Mouse (Mus musculus) T-cell, adult 66 days (primary cell): Measurements from ENCODE around the gene Olfr56. TPM values are rescaled to one million over a fixed set of nuclear protein-coding genes. Genes with fewer than 3 reads are reported as not detected.

ENCODE experiments used
- total RNA-seq, 2 experiments: library from RNA; stranded (reverse); gene quantifications; 3 replicates in 1 of 2; 4 replicates in 1 of 2; pipeline ENCODE4 v1.2.4; 2023

Gene Olfr56
- total RNA-seq = 1 to 10 TPM; 1.5 to 2.0 TPM

DNA sequence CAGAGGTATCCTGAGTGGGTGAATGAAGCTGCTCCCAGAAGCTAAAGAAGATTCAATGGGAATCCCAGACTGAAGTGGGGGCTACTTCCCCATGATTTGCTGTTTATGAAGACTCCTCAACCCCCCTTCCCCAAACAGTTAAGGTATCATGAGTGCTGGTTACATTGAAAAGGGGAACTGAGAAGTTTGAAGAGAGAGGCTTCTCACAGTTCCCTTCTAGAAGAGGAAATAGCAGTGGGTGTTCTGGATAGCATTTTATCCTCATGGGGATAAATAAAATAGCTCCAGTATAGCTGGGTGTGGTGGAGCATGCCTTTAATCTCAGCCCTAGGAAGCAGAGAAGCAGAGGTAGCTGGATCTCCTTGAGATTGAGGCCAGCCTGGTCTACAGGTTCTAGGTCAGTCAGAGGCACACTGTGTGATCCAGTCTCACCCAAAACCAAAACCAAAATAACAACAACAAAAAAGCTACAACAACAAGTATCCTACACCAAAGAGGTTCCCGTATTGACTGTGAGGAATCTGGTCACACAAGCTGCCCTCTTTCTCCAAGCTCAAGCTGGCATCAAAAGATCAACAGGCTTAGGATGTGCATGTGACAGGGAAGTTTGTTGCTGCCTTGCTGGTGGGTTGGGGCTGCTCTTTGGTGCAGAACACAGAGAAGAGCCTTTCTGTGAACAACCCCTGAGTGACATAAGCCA lies at the start of gene Olfr56:
Olfr56 (plus strand) TSS at position 650 of the 700 bp plus-strand sequence.

DNA sequence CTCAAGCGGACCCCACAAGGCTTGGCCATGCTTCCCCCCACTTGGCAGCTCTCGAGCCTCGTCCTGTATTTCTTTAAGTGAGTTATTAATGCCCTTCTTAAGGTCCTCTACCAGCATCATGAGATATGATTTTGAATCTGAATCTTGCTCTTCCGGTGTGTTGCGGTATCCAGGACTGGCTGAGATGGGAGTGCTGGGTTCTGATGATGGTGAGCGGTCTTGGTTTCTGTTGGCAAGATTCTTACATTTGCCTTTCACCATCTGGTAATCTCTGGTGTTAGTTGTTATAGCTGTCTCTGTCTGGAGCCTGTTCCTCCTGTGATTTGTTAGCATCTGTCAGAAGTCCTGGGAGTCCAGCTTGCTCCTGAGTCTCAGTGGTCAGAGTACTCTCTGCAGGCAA lies 32.6 kb upstream of the Olfr56 start, which contains the start of gene Psme2b:
Psme2b (minus strand) TSS at position 101 of the 400 bp plus-strand sequence.

DNA sequence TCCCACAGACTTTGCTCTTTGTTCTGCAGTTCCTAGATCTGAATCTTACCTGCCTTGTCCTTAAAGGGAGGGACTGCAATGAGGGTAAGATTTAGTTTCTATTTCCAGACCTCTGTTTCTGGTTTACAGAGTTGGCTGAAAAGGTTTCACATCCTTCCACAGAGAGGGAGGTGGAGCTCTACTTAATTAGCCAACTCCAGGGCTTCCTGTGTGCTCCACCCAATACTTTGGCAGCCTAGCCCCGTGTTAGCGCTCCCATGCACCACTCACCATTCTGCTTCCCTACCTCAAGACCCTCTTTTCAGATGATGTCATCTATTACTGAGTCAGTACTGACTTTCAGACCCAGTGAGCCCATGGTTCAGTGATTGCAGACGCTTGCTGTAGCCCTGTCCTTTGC lies 562 bp downstream of the Olfr56 start, which contains the start of gene 9930111J21Rik1:
9930111J21Rik1 (minus strand) TSS at position 148 of the 400 bp plus-strand sequence.

DNA sequence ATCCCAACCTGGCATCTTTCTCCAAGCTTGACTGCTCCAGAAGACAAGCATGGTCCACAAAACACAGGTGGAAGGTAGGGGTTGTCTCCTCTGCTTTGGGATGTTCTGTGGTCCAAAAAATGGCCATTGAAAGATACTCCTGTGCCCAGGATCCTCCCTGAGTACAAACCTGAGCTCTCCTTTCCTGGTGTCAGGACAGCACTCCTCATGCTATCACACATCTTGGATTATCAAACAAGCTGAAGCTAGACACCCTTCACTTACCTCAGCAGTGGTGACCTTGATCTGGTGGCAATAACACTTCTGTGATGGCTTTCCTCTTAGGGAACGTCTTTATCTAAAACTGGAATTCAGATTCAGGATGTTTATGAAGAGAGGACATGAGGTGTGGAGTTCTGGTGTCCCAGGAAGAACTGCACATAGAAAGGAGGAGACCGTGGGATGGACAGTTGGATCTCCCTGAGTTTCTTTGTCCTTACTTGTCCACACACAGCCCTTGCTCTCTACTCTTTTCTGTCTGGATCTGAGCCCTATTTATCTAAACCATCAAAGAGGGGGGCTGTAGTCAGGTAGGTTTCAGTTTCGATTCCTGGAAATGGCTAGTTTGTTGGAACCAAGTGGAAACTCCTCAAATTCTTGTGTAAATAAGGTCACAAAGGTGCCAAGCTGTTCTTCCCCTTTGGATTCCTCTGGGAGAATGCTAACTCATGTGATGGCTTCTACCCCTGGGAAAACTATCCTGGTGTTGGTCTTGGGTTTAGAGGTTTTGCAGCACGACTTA lies 13.2 kb downstream of the Olfr56 start, which contains the start of gene Gm12185:
Gm12185 (minus strand) TSS at position 487 of the 781 bp plus-strand sequence.

DNA sequence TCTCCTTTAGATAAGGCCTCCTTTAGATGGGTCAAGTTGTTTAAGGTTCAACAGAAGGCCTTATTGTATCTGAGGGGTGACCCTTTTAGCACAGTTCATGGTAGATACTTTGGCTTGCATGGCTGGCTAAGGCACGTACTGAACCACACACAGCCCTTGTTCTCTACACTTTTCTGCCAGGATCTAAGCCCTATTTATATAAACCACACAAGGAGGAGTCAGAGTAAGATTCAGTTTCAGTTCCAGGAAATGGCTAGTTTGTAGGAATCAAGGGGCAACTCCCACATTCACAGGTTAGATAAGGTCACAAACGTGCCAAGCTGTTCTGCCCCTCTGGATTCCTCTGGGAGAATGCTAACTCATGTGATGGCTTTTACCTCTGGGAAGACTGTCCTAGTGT lies 15.3 kb downstream of the Olfr56 start, which contains the start of gene Tgtp1:
Tgtp1 (minus strand) TSS at position 155 of the 400 bp plus-strand sequence.

DNA sequence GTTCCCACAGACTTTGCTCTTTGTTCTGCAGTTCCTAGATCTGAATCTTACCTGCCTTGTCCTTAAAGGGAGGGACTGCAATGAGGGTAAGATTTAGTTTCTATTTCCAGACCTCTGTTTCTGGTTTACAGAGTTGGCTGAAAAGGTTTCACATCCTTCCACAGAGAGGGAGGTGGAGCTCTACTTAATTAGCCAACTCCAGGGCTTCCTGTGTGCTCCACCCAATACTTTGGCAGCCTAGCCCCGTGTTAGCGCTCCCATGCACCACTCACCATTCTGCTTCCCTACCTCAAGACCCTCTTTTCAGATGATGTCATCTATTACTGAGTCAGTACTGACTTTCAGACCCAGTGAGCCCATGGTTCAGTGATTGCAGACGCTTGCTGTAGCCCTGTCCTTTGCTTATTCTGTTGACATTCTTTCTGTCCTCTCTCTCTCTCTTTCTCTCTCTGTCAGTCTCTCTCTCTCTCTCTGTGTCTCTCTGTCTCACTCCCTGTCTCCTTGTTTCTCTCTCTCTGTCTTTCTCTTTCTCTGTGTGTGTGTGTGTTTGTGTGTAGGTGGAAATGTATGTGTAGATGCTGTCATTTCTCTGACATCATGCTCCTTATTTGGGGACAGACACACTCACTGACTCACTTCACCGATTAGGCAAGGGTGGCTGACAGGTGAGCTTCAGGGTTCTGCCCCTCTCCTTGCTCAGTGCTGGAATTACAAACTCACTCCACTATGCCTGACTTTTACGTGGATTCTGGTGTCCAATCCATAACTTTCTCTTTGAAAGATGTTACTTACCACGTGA lies 72.6 kb downstream of the Olfr56 start, which contains the start of gene 9930111J21Rik2:
9930111J21Rik2 (minus strand) TSS at position 150 of the 799 bp plus-strand sequence.

DNA sequence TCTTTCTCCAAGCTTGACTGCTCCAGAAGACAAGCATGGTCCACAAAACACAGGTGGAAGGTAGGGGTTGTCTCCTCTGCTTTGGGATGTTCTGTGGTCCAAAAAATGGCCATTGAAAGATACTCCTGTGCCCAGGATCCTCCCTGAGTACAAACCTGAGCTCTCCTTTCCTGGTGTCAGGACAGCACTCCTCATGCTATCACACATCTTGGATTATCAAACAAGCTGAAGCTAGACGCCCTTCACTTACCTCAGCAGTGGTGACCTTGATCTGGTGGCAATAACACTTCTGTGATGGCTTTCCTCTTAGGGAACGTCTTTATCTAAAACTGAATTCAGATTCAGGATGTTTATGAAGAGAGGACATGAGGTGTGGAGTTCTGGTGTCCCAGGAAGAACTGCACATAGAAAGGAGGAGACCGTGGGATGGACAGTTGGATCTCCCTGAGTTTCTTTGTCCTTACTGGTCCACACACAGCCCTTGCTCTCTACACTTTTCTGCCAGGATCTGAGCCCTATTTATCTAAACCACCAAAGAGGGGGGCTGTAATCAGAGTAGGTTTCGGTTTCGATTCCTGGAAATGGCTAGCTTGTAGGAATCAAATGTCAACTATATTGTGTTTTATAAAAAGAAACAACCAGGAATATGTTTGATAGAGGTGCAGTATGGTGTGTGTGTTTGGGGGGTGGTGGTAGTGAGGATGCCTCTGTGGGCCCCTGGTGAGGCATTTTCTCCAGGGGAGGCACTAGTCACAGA lies 85.2 kb downstream of the Olfr56 start, which contains the start of gene Tgtp2:
Tgtp2 (minus strand) TSS at position 494 of the 757 bp plus-strand sequence.

DNA sequence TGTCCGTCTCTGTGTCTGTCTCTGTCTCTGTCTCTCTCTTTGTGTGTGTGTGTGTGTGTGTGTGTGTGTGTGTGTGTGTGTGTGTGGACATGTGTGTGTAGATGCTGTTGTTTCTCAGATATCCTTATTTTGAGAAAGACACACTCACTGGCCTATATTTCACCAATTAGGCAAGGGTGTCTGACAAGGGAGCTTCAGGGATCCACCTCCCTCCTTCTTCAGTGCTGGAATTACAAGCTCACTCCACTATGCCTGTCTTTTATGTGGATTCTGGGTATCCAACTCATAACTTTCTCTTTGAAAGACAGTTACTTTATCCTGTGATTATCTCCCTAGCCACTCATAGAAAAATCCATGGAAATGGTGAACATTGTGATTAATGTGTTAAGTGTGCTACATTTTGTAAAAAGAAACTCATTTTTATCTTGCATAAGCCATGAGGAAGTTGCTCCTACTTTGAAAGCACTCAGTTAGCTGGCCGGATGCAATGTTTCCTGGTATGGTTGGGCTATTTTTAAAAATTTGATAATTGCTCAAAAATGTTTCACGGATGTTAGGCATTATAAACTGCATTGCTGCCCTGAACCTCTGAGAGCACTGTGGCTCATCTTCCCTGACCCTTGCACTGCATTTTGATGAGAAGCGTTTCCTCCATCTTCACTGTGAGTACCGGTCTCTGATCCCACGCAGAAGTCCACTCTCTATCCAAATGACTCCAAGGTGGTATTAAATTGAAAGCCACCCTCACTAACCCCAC lies 97.5 kb downstream of the Olfr56 start, which contains the start of gene Ifi47:
Ifi47 (plus strand) TSS at position 587 of the 757 bp plus-strand sequence.

DNA sequence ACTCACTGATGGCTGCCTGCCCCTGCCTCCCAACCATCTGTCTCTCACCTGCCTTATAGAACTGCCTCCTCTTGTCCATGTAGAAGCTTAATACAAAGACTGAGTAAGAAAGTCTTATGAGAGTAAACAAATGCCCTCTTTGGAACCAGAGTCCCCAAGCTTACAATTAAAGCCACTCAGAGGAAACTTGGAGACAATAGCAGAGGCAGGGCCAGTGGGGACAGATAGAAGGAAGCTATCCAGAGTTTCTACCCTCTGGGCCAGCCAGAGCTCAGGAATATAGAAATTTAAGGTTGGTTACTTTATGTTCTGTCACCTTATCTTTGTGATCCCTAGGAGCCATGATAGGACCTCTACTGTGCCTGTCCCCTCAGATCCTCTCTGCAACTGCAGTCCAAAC lies 136.1 kb downstream of the Olfr56 start, which contains the start of gene Olfr1396:
Olfr1396 (minus strand) TSS at position 101 of the 400 bp plus-strand sequence.

DNA sequence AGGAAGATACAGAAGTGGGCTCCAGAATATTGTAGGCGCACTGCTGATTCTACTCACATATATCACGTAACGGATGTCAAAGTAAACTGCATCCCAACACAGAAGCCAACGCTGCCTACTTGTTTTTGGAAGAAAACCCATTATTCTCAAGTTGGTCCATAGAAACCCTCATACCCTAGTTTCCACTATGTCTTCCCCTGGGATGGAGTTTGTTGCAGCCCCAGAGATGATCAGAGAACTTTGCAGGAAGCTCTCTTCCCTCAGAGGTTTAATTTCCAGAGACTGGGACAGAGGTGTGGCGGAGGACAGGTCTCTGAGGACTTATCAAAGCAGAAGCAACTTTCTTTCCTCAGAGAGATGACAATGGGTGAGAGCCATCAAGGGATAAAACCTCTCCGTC lies 163.3 kb downstream of the Olfr56 start, which contains the start of gene Olfr1395:
Olfr1395 (plus strand) TSS at position 301 of the 400 bp plus-strand sequence.

DNA sequence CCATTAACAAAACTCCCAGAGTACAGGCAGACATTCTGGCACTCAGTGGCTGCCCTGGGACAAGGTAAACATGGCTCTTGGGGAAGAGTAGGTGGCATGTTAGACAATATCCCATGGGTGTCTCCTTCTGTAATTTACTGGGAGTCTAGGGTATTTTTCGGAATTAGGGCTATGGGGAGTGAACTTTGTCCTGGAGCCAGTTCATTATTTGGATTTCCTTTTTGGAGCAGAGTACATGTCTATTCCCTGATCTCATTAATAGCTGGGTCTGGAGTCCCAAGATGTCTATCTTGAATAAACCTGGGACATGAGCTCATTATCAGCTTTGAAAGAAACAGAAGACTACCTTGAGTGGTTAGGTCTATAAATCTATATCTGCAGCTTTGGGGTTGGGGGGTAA lies 175.4 kb downstream of the Olfr56 start, which contains the start of gene Olfr1394:
Olfr1394 (plus strand) TSS at position 301 of the 400 bp plus-strand sequence.

Other genes with a start within 250 kb of the Olfr56 start
- gene Rack1, start 178.6 kb upstream of the Olfr56 start, total RNA-seq = 1,000 to 10,000 TPM; 2,114 to 2,159 TPM
- gene Trim41, start 161.5 kb upstream of the Olfr56 start, total RNA-seq = 10 to 100 TPM; 37.3 to 42.7 TPM
- gene Trim7, start 152.7 kb upstream of the Olfr56 start, total RNA-seq = under 1 TPM; 0.30 to 0.58 TPM
- 1 to 10 TPM in 1 of 2 experiments, under 1 TPM in 1; 0.62 to 1.0 TPM for gene Gm12184, start 152.2 kb upstream of the Olfr56 start, total RNA-seq
- gene Irgm1, start 107.2 kb upstream of the Olfr56 start, total RNA-seq = 10 to 100 TPM; 65.2 to 84.0 TPM
- gene Gm5431, start 76.7 kb upstream of the Olfr56 start, total RNA-seq = 10 to 100 TPM; 24.2 to 24.6 TPM
- 10 to 100 TPM; 45.9 to 57.5 TPM for gene Psme2b, start 32.7 kb upstream of the Olfr56 start, total RNA-seq
- gene 9930111J21Rik1, start 509 bp downstream of the Olfr56 start, total RNA-seq = 10 to 100 TPM; 71.1 to 76.5 TPM
- 10 to 100 TPM; 65.7 to 68.5 TPM for gene Gm12185, start 13.3 kb downstream of the Olfr56 start, total RNA-seq
- 100 to 1,000 TPM in 1 of 2 experiments, 10 to 100 TPM in 1; 79.4 to 106 TPM for gene Tgtp1, start 15.3 kb downstream of the Olfr56 start, total RNA-seq
- gene 9930111J21Rik2, start 72.4 kb downstream of the Olfr56 start, total RNA-seq = 10 to 100 TPM; 88.2 to 95.5 TPM
- 10 to 100 TPM; 52.8 to 79.9 TPM for gene Tgtp2, start 85.3 kb downstream of the Olfr56 start, total RNA-seq
- gene Ifi47, start 97.7 kb downstream of the Olfr56 start, total RNA-seq = 100 to 1,000 TPM; 148 to 178 TPM
- not detected for gene Olfr1396, start 136.0 kb downstream of the Olfr56 start, total RNA-seq
- gene Olfr1395, start 163.4 kb downstream of the Olfr56 start, total RNA-seq = not detected
- gene Olfr1394, start 175.5 kb downstream of the Olfr56 start, total RNA-seq = not detected
- under 1 TPM in 1 of 2 experiments, not detected in 1; 0.32 TPM for gene Btnl9, start 208.3 kb downstream of the Olfr56 start, total RNA-seq
- gene Zfp62, start 224.4 kb downstream of the Olfr56 start, total RNA-seq = 100 to 1,000 TPM in 1 of 2 experiments, 10 to 100 TPM in 1; 99.5 to 102 TPM